Mouse (Mus musculus) retina, embryonic 14.5 days (tissue): ENCODE data around the gene Phactr4.

Source experiments
- DNase-seq: peaks from one replicate; pipeline ENCODE4 v3.0.0-alpha.2; 2015; ENCODE audit warnings: low spot score

Phactr4 gene

DNA sequence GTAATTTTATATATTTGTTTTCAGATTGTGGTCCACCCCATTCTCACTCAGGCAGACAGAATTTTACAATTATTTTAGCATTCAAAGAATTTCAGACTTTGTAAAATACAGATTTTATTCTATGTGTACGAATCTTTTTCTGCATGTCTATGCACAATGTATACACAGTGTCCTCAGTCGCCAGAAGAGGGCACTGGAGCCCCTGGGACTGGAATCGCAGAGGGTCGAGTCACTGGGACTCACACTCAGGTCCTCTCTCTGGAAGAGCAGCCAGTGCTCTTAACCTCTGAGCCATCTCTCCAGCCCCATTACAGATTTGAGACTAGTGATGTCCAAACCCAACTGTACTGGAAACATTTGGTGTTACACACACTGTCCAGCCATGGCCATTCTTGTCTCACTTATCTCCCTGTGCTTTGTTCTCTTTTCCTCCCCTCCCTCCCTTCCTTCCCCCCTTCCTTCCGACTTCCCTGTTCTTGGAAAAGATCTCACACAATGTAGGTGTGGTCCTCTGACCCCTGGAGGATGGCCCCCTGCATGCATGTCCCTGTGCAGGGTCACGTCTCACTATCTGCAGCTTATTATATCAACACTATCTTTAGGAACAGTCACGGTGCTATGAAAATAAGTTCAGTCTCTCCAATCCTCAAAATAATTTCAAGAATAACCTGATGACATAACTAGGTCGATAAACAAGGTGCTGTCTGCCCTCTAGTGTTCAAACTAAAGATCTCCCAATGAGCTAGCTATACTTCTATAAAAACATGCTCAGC, 10.8 kb downstream of the Phactr4 start:
- peak; percentile 63 for DNase-seq

DNA sequence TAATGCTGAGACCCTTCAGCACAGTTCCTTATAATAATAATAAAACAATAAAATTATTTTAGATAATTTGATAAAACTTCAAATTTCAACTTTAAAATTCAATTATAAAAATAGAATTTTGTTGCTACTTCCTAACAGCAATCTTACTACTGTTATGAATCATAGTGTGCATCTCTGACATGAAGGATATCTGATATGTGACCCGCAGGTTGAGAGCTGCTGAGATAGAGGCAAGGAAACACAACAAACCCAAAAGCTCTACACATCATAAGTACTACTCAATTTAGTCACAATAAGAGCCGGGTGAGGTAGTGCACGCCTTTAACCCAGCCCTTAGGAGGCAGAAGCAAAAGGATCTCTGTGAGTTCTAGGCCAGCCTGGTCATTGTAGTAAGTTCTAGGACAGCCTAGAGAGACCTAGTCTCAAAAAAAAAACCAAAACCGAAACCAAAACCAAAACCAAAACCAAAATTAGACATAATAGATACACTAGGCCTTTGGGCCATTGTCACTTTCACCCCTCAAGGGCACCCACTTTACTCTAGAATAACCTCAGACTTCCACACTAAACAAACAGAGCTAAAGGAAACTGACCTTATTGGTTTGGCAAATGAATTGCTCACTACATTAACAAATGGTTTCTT, 12.6 kb downstream of the Phactr4 start:
- no peak for DNase-seq

DNA sequence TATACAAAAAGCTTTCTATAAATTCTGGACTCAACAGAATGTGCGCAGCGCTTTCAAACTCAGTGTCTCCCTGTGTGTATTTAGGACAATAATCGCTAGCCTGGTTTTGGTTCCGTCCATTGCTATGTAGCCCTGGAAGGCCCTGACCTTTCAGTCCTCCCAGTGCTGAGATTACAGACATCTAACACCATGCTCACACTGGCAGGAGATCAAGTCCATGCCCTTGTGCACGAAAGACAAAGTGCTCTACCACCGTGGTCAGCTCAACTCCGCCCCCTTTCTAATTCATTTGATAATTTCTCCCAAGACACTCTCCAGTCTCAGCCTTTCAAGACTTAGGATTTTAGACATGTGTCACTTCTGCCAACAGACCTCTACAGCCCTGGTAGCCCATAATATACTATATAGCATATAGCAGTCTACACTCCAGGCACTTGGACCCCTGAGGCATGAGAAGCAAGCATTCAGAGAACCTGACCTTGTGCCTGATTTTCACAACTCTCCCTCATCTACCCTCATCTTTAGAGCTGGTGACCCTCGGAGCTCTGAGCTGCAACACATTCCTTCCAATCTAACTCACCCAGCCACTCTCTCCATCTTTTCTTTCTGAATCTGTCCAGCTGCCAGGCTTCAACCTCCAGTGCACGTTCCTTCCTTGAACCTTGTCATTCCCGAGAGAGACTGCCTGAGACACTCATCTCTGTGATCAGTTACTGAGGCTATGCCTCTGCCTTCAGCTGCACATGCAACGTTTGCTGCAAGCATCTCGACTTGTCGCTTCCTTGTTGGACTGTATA, 15.7 kb downstream of the Phactr4 start:
- no peak for DNase-seq

DNA sequence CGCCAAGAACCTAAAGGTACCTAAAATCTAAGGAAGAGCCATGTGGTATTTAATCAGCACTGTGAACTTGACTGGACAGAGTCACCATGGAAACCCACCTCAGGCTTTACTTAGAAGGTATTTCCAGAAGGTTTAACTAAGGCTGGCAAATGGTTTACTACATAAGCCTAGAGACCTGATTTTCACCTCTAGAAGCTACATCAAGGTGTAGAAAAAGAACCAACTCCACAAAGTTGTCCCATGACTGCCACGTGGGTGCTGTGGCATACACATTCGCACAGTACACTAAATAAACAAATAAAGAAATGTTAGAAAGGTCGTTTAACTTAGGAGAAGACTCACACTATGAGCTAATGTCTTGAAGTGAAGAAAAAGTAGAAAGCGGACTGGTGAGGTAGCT, 17.7 kb downstream of the Phactr4 start:
- DNase-seq: no peak

DNA sequence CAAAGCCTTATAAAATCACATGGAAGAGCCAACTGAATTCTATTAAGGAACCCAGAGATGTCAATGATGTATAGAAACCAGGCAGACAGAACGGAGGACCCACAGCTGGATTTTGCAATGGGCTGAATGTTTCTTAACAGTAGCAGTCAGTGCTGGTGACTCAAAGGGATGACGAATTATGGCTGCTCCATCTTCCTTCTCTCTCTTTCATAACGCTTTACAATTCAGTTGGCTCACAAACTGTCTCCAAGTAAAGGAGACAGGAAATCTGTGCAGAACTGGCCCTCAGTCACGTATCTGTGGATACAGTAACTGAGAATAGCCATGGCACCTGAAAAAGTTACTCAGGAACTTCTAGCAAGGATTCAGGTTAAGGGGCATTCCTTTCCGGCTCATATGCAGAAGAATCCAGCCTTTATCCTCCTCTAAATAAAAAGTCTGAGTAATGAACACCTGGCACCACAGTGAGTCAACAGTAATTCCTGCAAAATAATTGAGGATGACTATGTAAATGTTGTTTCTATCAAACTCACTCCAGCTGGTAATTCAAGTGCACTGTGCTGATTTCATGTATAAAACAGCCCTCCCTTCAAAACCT, 19.1 kb downstream of the Phactr4 start:
- no peak for DNase-seq

DNA sequence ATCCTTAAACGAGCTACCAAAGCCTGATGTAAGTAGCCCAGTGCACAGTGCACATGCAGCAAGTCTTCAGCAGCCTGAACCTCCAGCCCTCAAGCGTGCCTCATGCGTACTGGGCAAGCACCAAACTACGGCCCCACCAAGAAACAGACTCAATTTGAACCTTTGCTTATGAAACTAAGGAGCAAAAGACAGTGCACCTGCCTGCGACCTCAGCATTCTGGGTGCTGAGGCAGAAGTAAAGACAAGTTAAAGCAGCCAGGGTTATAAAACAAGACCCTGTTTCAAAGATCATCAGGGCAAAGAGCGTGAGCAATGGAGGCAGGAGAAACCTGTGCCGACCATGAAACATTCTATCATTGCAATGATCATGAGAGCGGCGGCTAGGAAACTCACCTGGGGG, 21.3 kb downstream of the Phactr4 start:
- no peak for DNase-seq

DNA sequence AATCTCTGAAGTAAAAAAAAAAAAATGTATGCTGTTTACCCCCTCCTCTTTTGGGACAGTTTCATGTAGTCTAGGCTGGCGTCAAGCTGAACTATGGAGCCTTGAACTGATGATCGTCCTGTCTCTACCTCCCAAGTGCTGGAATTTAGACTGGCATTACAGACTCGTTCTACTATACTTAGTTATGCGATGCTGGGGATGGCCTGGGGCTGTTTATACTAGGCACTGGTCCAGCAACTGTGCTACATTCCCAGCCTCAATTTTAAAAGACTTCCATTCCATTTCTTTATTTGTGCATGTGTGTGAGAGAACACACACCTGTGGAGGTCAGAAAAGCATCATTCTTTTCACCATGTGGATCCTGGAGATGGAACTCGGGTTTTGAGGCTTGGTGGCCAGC, 23.4 kb downstream of the Phactr4 start:
- DNase-seq: no peak

DNA sequence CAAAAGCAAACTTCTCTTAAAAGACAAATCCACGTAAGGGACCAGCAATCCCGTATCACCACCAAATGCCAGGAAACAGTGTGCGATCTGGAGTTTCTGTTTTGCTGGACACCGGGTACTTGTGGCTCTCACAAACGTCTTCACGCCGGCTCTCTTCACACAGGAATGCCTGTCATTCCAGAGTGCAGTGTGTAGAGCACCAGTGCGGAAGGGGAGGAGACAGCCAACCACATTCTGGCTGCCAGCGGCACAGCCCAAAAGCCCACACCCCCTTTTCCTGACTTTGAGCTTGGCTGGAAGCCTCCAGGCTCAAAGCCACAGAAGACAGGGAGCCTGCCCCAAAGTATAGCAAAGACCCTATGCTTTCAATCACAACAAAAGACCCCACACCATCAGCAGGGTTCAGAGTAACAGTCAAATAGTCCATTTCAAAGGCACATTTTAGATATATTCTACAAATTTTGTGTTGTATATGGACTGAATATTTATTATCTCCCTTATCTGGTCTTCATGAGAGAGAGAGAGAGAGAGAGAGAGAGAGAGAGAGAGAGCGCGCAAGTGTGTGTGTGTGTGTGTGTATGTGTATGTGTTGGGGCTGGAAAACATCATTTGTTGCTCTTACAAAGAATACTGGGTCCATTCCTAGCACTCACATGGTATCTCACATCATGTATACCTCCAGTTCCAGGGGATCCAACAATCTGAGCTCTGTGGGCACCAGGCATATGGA, 24.1 kb downstream of the Phactr4 start:
- peak; percentile 63 for DNase-seq

DNA sequence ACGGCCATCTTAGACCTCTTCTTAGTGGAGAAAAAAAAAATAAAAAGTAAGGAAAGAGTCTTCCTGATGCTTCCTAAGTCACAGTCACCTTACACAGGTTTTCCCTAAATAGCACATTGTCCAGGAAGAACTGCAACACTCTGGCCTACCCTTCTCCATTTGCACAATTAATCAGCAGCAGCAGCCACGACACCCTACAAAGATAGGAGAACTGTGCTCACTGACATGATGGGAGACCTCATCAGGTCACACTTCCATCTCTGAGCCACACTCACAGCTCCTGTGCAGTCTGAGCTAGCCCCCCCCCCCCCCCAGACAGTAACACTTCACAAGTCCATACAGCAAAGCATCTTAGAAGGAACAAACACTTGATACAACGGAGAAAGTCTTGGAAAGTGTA, 25.2 kb downstream of the Phactr4 start:
- DNase-seq: no peak

DNA sequence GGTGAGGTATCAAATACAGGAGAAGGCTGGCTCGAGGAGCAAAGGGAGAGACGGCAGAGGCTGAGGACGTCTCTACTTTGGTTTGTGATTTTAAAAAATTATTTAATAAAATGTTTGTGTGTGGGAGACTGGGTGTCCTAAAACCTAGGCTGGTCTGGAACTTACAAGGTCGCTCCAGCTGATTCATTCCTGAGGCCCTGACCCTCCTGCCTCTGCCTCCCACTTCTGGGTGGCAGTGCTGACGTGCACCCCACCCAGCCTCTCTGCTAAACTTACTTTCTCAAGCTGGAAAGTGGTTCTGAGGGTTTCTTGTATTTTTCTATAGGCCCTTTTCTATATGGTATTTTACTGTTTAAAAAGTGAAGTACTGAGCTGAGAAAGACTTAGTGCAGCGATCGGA, 26.0 kb downstream of the Phactr4 start:
- DNase-seq: no peak

DNA sequence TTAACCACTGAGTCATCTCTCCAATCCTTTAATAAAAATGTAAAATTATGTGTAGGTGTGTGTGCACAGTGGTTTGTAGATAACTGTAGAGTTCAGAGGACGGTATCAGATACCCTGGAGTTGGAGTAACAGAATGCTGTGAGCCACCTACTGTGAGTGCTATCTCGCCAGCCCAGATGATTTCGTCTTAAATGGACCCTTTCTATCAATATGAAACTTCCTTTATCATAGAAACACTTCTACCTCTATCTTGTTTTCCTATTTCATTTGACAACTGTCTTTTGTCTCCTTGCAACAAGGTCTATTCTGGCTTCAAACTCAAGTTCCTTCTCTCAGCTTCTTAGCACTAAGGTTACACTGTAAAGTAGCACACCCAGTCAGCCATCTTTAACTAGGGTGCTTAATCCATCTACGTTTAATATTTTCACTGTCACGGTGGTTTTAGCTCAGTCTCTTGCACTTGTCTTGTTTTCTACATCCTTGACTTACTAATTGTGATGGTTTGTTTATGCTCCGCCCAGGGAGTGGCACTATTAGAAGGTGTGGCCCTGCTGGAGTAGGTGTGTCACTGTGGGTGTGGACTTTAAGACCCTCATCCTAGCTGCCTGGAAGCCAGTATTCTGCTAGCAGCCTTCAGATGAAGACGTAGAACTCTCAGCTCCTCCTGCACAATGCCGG, 31.1 kb downstream of the Phactr4 start:
- no peak for DNase-seq

DNA sequence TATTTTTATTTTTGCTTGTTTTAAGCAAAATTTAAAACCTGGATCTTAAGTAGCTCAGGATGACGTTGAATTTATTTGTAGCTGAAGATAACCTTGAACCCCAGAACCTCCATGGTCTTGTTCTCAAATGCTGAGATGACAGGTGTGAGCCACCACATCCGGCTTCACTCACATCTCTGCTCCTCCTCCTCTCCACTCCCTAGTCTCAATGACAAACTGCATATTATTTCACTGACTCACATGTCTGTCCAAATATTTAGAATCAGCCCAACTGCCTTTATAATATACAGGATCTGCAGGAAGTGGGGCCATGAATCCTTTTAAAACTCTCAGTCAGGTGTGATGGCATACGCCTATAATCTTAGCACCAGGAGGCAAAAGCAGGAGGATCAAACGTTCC, 33.0 kb downstream of the Phactr4 start:
- DNase-seq: no peak

DNA sequence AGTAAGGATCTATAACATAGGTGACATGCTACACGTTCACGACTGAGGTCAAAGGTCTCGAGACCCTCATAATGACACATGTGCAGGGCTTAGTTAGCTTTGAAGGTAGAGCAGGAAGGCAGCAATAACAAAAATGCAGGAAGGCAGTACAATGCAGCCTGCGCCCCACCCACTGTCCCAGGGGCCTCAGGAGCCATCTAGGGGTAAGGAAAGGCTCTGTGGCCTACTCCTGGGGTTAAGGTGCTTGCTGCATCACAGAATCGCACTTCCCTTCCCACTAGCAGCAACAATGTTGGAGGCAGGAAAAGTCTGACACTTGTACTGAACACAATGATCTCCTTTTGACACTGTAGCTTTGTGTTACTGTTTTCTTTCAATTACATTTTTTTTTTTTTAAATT, 34.7 kb downstream of the Phactr4 start:
- no peak for DNase-seq

DNA sequence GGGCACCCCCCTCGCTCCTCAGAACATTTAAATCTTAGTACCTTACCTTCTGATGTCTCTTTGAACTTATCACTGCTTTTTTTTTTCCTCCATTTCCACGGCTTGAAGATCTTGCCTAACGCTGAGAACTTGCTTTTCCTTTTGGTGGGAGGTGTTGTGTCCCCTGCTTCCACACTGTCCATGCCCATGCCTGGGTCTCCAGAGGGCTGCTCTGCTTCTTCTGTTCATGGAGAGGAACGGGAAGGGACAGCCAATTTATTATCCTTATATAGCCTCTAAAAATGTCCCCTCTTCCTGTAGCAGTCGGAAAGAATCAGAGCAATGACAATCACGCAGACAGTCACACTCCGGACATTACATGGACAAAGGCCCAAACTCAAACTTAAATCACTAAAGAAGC, 35.4 kb downstream of the Phactr4 start:
- no peak for DNase-seq

DNA sequence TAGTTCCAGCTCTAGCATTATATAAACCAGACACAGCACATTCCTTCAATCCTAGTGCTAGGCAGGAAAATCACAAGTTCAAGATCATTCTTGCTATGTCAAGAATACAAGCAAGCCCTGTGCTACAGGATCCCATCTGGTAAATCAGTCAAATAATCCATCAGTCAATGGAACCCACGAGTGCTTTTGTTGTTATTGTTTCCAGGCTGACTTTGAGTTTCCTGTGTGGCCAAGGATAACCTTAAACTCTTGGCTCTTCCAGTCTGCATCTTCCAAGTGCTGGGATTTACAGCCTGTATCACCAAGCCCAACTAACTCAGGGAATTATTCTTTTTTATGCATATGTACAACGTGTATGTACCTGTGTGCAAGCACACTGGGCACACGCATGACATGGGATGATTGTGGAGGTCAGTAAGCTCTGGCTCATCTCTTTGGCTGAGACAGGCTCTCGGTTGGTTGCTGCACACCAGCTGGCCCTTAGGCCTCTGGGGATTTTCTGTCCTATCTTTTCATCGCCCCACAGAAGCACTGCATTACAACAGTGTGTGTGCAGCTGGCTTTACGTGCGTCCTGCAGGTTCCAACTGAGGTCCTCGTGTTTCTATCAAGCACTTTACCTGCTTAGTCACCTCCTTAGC, 36.4 kb downstream of the Phactr4 start:
- DNase-seq: peak; percentile 7

DNA sequence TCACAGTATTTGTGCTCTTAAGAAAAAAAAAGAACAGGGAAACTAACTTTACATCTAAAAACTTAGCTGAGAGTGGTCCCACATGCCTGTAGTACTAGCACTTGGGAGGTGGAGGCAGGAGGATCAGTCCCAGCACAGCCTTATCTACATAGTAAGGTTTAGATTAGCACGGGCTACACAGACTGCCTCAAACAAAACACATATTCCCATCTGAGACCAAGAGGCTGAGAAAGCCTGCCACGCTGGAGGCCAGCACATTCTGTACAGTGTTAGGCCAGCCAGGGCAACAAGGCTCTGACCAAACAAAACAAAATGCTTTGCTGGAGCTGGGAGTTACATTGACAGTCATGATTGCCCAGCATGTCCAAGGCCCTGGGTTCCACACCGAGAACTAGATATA, 38.8 kb downstream of the Phactr4 start:
- DNase-seq: no peak

DNA sequence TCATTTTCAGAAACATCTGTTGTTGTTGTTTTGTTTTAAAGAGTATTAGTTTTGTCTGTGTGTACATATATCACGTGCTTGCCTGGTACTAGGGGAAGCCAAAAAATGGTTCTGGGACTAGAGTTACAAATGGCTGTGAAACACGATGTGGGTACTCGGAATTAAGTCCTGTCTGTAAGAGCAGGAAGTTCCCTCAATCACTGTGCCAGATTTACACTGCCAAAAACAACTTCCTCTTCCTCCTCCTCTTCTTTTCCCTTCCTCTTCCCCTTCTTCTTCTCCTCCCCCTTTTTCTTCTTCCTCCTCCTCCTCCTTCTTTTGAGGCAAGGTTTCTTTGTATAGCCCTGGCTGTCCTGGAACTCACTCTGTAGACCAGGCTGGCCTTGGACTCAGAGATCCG, 40.0 kb downstream of the Phactr4 start:
- no peak for DNase-seq

DNA sequence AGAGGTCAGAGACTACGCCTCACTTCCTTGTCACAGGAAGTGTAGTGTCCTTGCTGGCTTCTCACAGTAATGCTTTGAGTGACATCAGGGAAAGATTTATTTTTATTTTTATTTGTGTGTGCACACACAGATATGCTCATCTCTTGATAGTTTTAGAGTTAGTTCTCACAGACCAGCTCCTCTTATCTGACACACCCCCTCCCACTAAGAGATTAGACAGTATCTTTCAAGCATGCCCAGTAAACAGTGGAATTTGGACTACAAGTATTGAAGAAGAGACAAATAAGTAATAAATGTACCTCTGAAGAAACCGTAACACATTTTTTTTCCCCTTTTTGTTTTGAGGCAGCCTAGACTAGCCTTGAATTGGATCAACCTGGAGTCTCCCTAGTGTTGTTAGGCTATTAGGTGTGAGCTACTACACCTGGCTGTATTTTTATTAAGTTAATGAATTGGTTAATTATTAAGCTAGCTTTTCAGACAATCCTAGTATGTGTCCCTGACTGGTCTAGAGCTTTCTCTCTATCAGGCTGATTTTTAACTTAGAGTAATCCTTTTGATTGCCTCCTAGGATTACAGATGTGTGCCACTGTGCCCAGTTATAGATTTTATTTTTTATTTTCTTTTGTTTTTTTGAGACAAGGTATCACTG, 41.2 kb downstream of the Phactr4 start:
- DNase-seq: no peak

DNA sequence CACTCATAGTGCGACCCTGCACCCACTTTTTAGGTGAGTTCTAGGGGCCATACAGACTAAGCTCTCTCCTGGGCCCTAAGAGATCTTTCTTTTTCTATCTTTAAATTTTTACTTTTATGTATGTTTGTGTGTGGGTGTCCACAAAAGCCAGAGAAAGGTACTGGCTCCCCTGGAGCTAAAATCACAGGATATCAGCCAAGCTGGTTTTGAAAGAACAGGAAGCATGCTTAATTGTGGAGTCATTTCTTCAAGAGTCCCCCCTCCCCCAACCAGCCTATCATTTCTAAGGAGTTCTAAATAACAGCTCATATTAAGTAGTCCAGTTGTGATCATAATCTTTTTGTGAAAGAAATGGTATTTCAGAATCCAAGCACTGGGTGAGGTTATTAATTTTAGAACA, 48.5 kb downstream of the Phactr4 start:
- no peak for DNase-seq

DNA sequence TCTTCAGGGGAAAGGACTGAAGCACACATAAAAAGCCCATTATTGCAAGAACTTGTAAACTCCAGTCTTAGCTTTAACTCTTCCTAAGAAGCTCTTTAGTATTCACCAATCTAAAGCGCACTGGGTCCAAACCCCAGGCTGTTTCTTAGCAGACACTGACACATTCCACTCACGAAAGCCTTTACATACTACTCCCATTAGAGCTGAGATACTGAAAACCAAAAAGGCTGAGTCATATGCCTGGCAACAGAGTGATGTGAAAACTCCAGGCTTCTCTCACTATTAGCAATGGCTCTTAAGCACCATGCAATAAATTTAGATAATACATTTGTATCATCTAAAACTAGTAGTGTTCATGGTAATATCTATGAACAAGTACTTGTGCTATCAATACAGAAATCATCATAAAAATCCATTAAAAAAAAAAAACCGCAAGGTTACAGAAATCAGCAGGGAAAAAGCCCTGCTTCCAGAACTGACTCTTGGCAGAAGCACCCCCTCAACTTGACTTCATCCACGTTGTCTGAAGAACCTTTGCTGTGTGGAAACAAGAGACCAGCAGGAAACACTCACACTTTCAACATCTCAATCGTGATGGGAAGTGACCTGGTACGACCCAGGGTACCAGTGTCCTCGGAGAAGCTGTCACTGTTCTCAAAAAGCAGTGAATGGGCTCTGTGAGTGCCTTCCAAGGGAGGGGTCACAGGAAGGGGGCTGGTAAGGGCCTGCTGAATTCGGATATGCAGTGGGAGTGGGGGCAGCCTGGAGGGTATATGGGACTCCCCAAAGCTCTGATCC, 52.1 kb downstream of the Phactr4 start:
- DNase-seq: no peak
